Mouse (Mus musculus): Measurements from ENCODE around the gene Slc11a2.

DNA sequence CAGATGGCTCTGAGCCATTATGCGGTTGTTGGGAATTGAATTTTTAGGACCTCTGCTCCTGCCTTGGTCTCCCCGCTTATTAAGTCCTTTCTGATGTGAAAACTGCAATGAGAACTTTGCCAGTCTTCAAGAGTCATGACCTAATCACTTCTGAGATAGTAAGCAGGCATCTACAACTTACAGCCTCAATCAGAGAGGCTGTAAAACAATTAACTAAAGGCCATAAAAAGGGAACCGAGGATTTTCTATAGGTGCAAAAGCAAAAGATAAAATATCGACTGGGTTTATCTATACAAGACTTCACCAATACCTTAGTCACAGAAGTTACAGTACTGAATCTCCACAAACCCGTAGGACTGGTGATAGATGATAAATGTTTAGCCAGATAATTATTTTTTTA is 69.0 kb downstream of the Slc11a2 start:
- TF ChIP-seq CTCF (IDR thresholded peaks at IDR 0.05; ENCODE audit: insufficient read depth, low read length) (no peak), POLR2A (IDR thresholded peaks at IDR 0.05; ENCODE audit: borderline replicate concordance, extremely low read depth, low read depth, low read length) (no peak)
